29 mouse cellular contexts compared by ENCODE assay signal in the genomic region with DNA sequence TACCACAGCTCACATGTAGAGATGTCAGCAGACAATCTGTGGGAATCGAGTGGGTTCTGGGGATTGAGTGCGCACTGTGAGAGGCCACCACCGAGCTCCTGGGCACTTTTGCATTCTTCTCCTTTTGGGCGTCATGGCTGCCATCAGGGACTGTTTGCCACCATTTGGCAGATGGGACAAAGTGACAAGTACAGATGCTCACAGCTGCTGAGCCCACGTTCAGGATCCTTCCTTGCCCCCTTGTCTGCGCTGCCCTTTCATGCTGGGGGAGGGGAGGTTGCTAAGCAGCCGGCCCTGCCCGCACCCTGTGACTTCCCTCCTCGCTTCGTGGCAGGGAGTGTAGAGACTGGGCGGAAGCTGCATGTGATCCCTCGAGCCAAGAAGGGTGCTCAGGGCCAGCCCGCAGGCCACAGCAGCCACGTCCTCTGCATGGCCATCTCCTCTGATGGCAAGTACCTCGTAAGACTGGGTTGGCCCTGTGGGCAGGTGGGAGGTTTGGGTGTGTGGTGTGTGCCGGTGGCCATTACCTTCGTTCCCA. TPM values are rescaled to one million over a fixed set of nuclear protein-coding genes. Genes with fewer than 3 reads are reported as not detected.
DNase-seq lines count a peak whose midpoint lies in the region; ATAC-seq and TF ChIP-seq lines count a peak whose summit lies in the region.
"Had no signal": no experiment of that assay in that cellular context is flagged by ENCODE, and none has a peak within 500 bp of the region (broad histone marks: within the 10 kb centered on the region; RNA-seq: fewer than 3 reads in every experiment).

No protein-coding gene starts in this region.

- DNase-seq in cerebellum, adult 11 months: peak; percentile 2
- no peak for DNase-seq in cerebellum, adult 9-10 months
- DNase-seq in gastrocnemius, adult 2 months: peak; percentile 16
- DNase-seq in gastrocnemius, adult 8-10 months (ENCODE audit: low spot score in 2 of 2): no peak
- peak; percentile 73 for DNase-seq in midbrain, embryonic 11.5 days (ENCODE audit: low spot score, missing footprints)
- DNase-seq in thymus, postnatal 14 days: peak; percentile 3
- DNase-seq in thymus, adult 2 months: no peak
- DNase-seq: adrenal gland, postnatal 10 days; B cell, adult 2 months; cerebellum, adult 11-12 months; cerebellum, postnatal 10 days; embryo, embryonic 11 days; gastrocnemius, postnatal 14 days; heart, postnatal 4 days had no signal

- TF ChIP-seq POLR2A in thymus, adult 2 months (IDR thresholded peaks at IDR 0.05; ENCODE audit: control insufficient read depth, extremely low read depth, insufficient read depth, low read length, poor library complexity): no peak

- no peaks in the 10 kb centered on the region for H3K9me3 ChIP-seq in midbrain, embryonic 11.5 days (ENCODE audit: control insufficient read depth, low read length)
- no peaks in the 10 kb centered on the region for H3K9me3 ChIP-seq in midbrain, embryonic 13.5 days
- H3K9me3 ChIP-seq: embryonic facial prominence, embryonic 12.5 days; forebrain, embryonic 12.5 days; heart, embryonic 13.5 days; hindbrain, embryonic 12.5 days had no signal

- no peaks in the 10 kb centered on the region for H3K27me3 ChIP-seq in midbrain, embryonic 11.5 days (ENCODE audit: control insufficient read depth, insufficient read depth, low read length)
- H3K27me3 ChIP-seq in midbrain, embryonic 13.5 days: no peaks in the 10 kb centered on the region
- H3K27me3 ChIP-seq in thymus, adult 2 months (ENCODE audit: control insufficient read depth, insufficient read depth, low read length): no peaks in the 10 kb centered on the region
- H3K27me3 ChIP-seq: embryonic facial prominence, embryonic 12.5 days; forebrain, embryonic 12.5 days; heart, embryonic 13.5 days; hindbrain, embryonic 12.5 days had no signal

- 91% methylated on average over 17 of the region's 17 CpGs for WGBS in midbrain, embryonic 11.5 days
- 89% methylated on average over 17 of the region's 17 CpGs for WGBS in midbrain, embryonic 13.5 days
- WGBS in thymus, adult 2 months: 93% methylated on average over 17 of the region's 17 CpGs

- intact Hi-C loops in gastrocnemius, adult 2 months (cut with DNase I): no loop called here

- TF ChIP-seq CTCF in gastrocnemius, adult 2 months (IDR thresholded peaks at IDR 0.05): no peak
- no peak for TF ChIP-seq CTCF in thymus, adult 2 months (IDR thresholded peaks at IDR 0.05; ENCODE audit: borderline replicate concordance, control insufficient read depth, extremely low read depth, insufficient read depth, low read length, poor library complexity)

- peaks cover 7% of the 10 kb centered on the region for H3K4me1 ChIP-seq in midbrain, embryonic 11.5 days (ENCODE audit: control insufficient read depth, insufficient read depth, low read length)
- peaks cover 11% of the 10 kb centered on the region for H3K4me1 ChIP-seq in midbrain, embryonic 13.5 days (replicated peaks)
- peaks cover 7% of the 10 kb centered on the region for H3K4me1 ChIP-seq in thymus, adult 2 months (replicated peaks; ENCODE audit: control insufficient read depth, insufficient read depth, low read length)

- no peak overlapping the region for H3K9ac ChIP-seq in midbrain, embryonic 11.5 days (ENCODE audit: low read length)
- H3K9ac ChIP-seq in midbrain, embryonic 13.5 days (replicated peaks): no peak overlapping the region
- H3K9ac ChIP-seq: embryonic facial prominence, embryonic 12.5 days; forebrain, embryonic 12.5 days; heart, embryonic 13.5 days; hindbrain, embryonic 12.5 days had no signal

- no peak overlapping the region for H3K4me3 ChIP-seq in gastrocnemius, adult 2 months
- no peak overlapping the region for H3K4me3 ChIP-seq in midbrain, embryonic 11.5 days (ENCODE audit: low read depth, low read length)
- no peak overlapping the region for H3K4me3 ChIP-seq in midbrain, embryonic 13.5 days (replicated peaks)
- H3K4me3 ChIP-seq in thymus, adult 2 months (ENCODE audit: control insufficient read depth, insufficient read depth, low read length): no peak overlapping the region
- H3K4me3 ChIP-seq: embryonic facial prominence, embryonic 12.5 days; forebrain, embryonic 12.5 days; heart, embryonic 13.5 days; hindbrain, embryonic 12.5 days had no signal

- no peak for ATAC-seq in midbrain, embryonic 11.5 days (ENCODE audit: low FRiP score)
- no peak for ATAC-seq in midbrain, embryonic 13.5 days
- ATAC-seq: CD4-positive, CD25-positive, alpha-beta regulatory T cell, adult 4 months; forebrain, embryonic 16.5 days; hindbrain, embryonic 16.5 days; inflammation-experienced regulatory T-cells, adult 6 months had no signal

- H3K27ac ChIP-seq in gastrocnemius, adult 2 months: no peak overlapping the region
- H3K27ac ChIP-seq in midbrain, embryonic 11.5 days (ENCODE audit: low read depth, low read length): no peak overlapping the region
- no peak overlapping the region for H3K27ac ChIP-seq in midbrain, embryonic 13.5 days
- H3K27ac ChIP-seq in thymus, adult 2 months (ENCODE audit: control insufficient read depth, insufficient read depth, low read length): no peak overlapping the region
- H3K27ac ChIP-seq: embryonic facial prominence, embryonic 12.5 days; forebrain, embryonic 12.5 days; heart, embryonic 13.5 days; hindbrain, embryonic 12.5 days had no signal

- peaks cover 19% of the 10 kb centered on the region for H3K36me3 ChIP-seq in midbrain, embryonic 11.5 days (ENCODE audit: control insufficient read depth, insufficient read depth, low read length)
- peaks cover 59% of the 10 kb centered on the region for H3K36me3 ChIP-seq in midbrain, embryonic 13.5 days
- H3K36me3 ChIP-seq in thymus, adult 2 months (ENCODE audit: control insufficient read depth, insufficient read depth, low read length): no peaks in the 10 kb centered on the region

- no peak overlapping the region for H3K4me2 ChIP-seq in midbrain, embryonic 11.5 days
- no peak overlapping the region for H3K4me2 ChIP-seq in midbrain, embryonic 13.5 days (replicated peaks)
- H3K4me2 ChIP-seq: embryonic facial prominence, embryonic 12.5 days; forebrain, embryonic 12.5 days; heart, embryonic 13.5 days; hindbrain, embryonic 12.5 days had no signal

RNA-seq across cellular contexts. Expression of a gene that starts 5.9 kb away (rescaled TPM):
- total RNA-seq in gastrocnemius, adult 2 months (2021): 10 to 100 TPM; 60.4 to 75.3 TPM
- total RNA-seq in gastrocnemius, adult 8-10 months (2022): 10 to 100 TPM; 61.1 to 71.7 (median 70.1) TPM
- 1.1 and 1.2 TPM in 2 replicates for polyA plus RNA-seq in midbrain, embryonic 11.5 days (2014; fragmentation: Nextera tagmentation; extraction: Ambion mirVana)
- polyA plus RNA-seq in midbrain, embryonic 13.5 days (2015; fragmentation: Nextera tagmentation; extraction: Ambion mirVana): 0.34 and 0.81 TPM in 2 replicates
- 57.4 and 69.5 TPM in 2 replicates for polyA plus RNA-seq in thymus, adult 2 months (2012; rRNA removed)

RNA-seq across cellular contexts. Expression of a gene that starts 6.9 kb away (rescaled TPM):
- 10 to 100 TPM; 23.9 to 24.7 TPM for total RNA-seq in gastrocnemius, adult 2 months (2021)
- 10 to 100 TPM; 16.8 to 26.0 (median 20.8) TPM for total RNA-seq in gastrocnemius, adult 8-10 months (2022)
- polyA plus RNA-seq in midbrain, embryonic 11.5 days (2014; fragmentation: Nextera tagmentation; extraction: Ambion mirVana): 38.2 and 44.4 TPM in 2 replicates
- 46.2 and 47.8 TPM in 2 replicates for polyA plus RNA-seq in midbrain, embryonic 13.5 days (2015; fragmentation: Nextera tagmentation; extraction: Ambion mirVana)
- polyA plus RNA-seq in thymus, adult 2 months (2012; rRNA removed): 57.8 and 58.8 TPM in 2 replicates

RNA-seq across cellular contexts. Expression of a gene that starts 16.9 kb away (rescaled TPM):
- under 1 TPM in 1 of 2 experiments, not detected in 1; 0.15 TPM for total RNA-seq in gastrocnemius, adult 2 months (2021)
- total RNA-seq in gastrocnemius, adult 8-10 months (2022): under 1 TPM in 2 of 4 experiments, not detected in 2; 0.12 to 0.43 TPM
- 0.12 and 0.23 TPM in 2 replicates for polyA plus RNA-seq in midbrain, embryonic 11.5 days (2014; fragmentation: Nextera tagmentation; extraction: Ambion mirVana)
- 0.63 and 0.75 TPM in 2 replicates for polyA plus RNA-seq in midbrain, embryonic 13.5 days (2015; fragmentation: Nextera tagmentation; extraction: Ambion mirVana)
- 0.31 and 0.47 TPM in 2 replicates for polyA plus RNA-seq in thymus, adult 2 months (2012; rRNA removed)
- total RNA-seq: common myeloid progenitor, adult 5-6 weeks; granulocyte monocyte progenitor cell, adult 5-6 weeks; MEL had no signal
- polyA plus RNA-seq: CD4-positive, CD25-positive, alpha-beta regulatory T cell, adult 4 months; inflammation-experienced regulatory T-cells, adult 6 months had no signal

RNA-seq across cellular contexts. Expression of a gene that starts 17.1 kb away (rescaled TPM):
- total RNA-seq in gastrocnemius, adult 2 months (2021): not detected
- total RNA-seq in gastrocnemius, adult 8-10 months (2022): not detected
- not detected in 2 replicates for polyA plus RNA-seq in midbrain, embryonic 11.5 days (2014; fragmentation: Nextera tagmentation; extraction: Ambion mirVana)
- polyA plus RNA-seq in midbrain, embryonic 13.5 days (2015; fragmentation: Nextera tagmentation; extraction: Ambion mirVana): not detected in 2 replicates
- not detected in 2 replicates for polyA plus RNA-seq in thymus, adult 2 months (2012; rRNA removed)
- total RNA-seq: adrenal gland, postnatal 10 days; adrenal gland, postnatal 4 days; common myeloid progenitor, adult 5-6 weeks; gastrocnemius, postnatal 14 days; granulocyte monocyte progenitor cell, adult 5-6 weeks; heart, postnatal 4 days; MEL had no signal
- polyA plus RNA-seq: brain, embryonic 14.5 days; CD4-positive, CD25-positive, alpha-beta regulatory T cell, adult 4 months; embryonic facial prominence, embryonic 12.5 days; forebrain, embryonic 12.5 days; forebrain, embryonic 16.5 days; heart, embryonic 13.5 days; heart, postnatal 0 days; hindbrain, embryonic 12.5 days; hindbrain, embryonic 16.5 days; inflammation-experienced regulatory T-cells, adult 6 months had no signal

RNA-seq across cellular contexts. Expression of a gene that starts 29.6 kb away (rescaled TPM):
- 10 to 100 TPM; 63.8 to 69.0 TPM for total RNA-seq in gastrocnemius, adult 2 months (2021)
- 10 to 100 TPM; 49.9 to 70.6 (median 61.3) TPM for total RNA-seq in gastrocnemius, adult 8-10 months (2022)
- polyA plus RNA-seq in midbrain, embryonic 11.5 days (2014; fragmentation: Nextera tagmentation; extraction: Ambion mirVana): 219 and 256 TPM in 2 replicates
- polyA plus RNA-seq in midbrain, embryonic 13.5 days (2015; fragmentation: Nextera tagmentation; extraction: Ambion mirVana): 280 and 309 TPM in 2 replicates
- polyA plus RNA-seq in thymus, adult 2 months (2012; rRNA removed): 45.1 and 59.9 TPM in 2 replicates

Comparison
In these comparisons a context has a peak if more than half of its experiments do, and no peak if none do; other contexts are left out.
1. DNase-seq: peak in cerebellum, adult 11 months (single experiment), gastrocnemius, adult 2 months (single experiment), midbrain, embryonic 11.5 days (single experiment) and thymus, postnatal 14 days (single experiment); none in cerebellum, adult 9-10 months (single experiment), gastrocnemius, adult 8-10 months (0 of 2) and thymus, adult 2 months (single experiment).
2. RNA of a gene that starts 5.9 kb away (polyA plus RNA-seq): 57.4 to 69.5 TPM in thymus, adult 2 months; 1.1 to 1.2 TPM in midbrain, embryonic 11.5 days and 0.34 to 0.81 TPM in midbrain, embryonic 13.5 days; every median in the first group is over 10 times any median in the second.